Mouse (Mus musculus): ENCODE measurements at regions not wholly inside any gene's neighbourhood (a gene's known extent, or its start where the extent isn't known, plus 50 kb on each side); places are given as distances from the start of the nearest gene placed in this dataset.
"Not testable (repeated sequence)": the region's sequence is repeated elsewhere in the genome, so short reads cannot be mapped to it uniquely, and the experiment has no call there.

DNA sequence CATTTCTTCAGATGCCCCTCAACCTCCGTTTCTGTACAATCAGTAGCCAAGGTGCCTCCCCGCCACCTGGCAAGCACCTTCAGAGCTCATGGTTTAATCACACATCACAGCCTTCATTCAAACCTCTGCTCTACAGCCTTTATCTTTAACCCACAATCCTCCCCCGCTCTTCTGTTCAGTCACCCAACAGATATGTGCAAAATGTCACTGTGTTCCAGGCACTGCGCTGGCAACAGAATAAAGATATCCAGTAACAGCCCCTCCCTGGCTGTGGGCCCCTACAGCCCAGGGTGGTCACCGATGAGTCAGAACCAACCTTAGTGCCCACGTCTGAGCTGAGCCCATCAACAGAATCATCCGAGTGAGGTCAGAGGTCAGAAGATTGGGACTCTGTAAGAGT, 54.3 kb upstream of the Ddr1 start:
- Histone ChIP-seq H3K4me3 (replicated peaks) (no peak overlapping the region), H3K9me3 (replicated peaks) (no peaks in the 10 kb centered on the region), H3K4me2 (peak overlapping the region; percentile 42), H3K9ac (peak overlapping the region; percentile 51), H3K27me3 (peaks cover 7% of the 10 kb centered on the region; the same call in 1 of the 2 replicates), H3K4me1 (replicated peaks) (peaks cover 70% of the 10 kb centered on the region), H3K36me3 (no peaks in the 10 kb centered on the region), H3K27ac (peak overlapping the region; percentile 35)
- 19% methylated on average over 7 of the region's 7 CpGs for WGBS (ENCODE audit: insufficient replicate concordance)
- peak; percentile 62 for DNase-seq
- peak; percentile 97 for ATAC-seq (ENCODE audit: low read depth)

- WGBS (ENCODE audit: insufficient replicate concordance) = 67% methylated on average over 6 of the region's 6 CpGs
- ATAC-seq (ENCODE audit: low read depth) = no peak
- H3K4me1 ChIP-seq (replicated peaks) = peaks cover 71% of the 10 kb centered on the region
- H3K4me2 ChIP-seq = no peak overlapping the region
- DNase-seq = no peak
- no peaks in the 10 kb centered on the region for H3K36me3 ChIP-seq
- peaks cover 6% of the 10 kb centered on the region; the same call in 1 of the 2 replicates for H3K27me3 ChIP-seq
- no peak overlapping the region for H3K4me3 ChIP-seq (replicated peaks)
- 0 out of 2 replicates have a peak overlapping the region, but pooled peaks have one; percentile 51 for H3K9ac ChIP-seq
- no peaks in the 10 kb centered on the region for H3K9me3 ChIP-seq (replicated peaks)
- peak overlapping the region; percentile 35; the same call in 1 of the 2 replicates for H3K27ac ChIP-seq
Observed at GRCm38 (mm10) chr17:35759740-35760139, 55.3 kb upstream of the Ddr1 start.

GRCm38 (mm10) chr17:35762614-35763013, 58.2 kb upstream of the Ddr1 start:
- Histone ChIP-seq H3K9ac (no peak overlapping the region), H3K4me1 (replicated peaks) (peaks cover 56% of the 10 kb centered on the region), H3K27me3 (no peaks in the 10 kb centered on the region; the same call in 1 of the 2 replicates), H3K9me3 (replicated peaks) (no peaks in the 10 kb centered on the region), H3K36me3 (0 out of 2 replicates have a peak, but pooled peaks cover 3% of the 10 kb centered on the region), H3K4me3 (replicated peaks) (no peak overlapping the region), H3K27ac (no peak overlapping the region), H3K4me2 (no peak overlapping the region)
- WGBS (ENCODE audit: insufficient replicate concordance) = 62% methylated on average over 9 of the region's 9 CpGs
- ATAC-seq (ENCODE audit: low read depth) = no peak
- no peak for DNase-seq

DNA sequence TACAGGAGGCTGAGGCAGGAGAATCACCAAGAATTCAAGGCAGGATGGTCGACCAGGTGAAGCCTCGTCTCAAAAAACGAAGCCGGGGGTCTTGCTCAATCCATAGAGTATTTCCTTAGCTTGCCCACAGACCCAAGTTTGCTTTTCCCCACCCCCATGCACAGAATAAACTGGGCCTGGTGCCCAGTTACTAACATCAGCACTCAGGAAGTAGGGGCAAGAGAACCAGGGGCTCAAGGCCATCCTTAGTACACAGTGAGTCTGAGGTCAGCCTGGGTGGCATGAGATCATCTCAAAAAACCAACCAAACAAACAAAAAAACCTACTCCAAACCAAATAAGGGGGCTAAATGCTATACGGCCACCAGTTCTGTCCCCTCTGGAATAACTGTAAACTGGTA, 58.4 kb upstream of the Ier3 start:
- DNase-seq (no peak), ATAC-seq (ENCODE audit: low read depth) (no peak)
- H3K4me3 ChIP-seq (replicated peaks) = no peak overlapping the region
- WGBS (ENCODE audit: insufficient replicate concordance) = 61% methylated on average over 5 of the region's 5 CpGs
- no peak overlapping the region for H3K27ac ChIP-seq
- H3K4me1 ChIP-seq (replicated peaks) = peaks cover 53% of the 10 kb centered on the region
- H3K36me3 ChIP-seq = 0 out of 2 replicates have a peak, but pooled peaks cover 3% of the 10 kb centered on the region
- H3K9me3 ChIP-seq (replicated peaks) = no peaks in the 10 kb centered on the region
- H3K27me3 ChIP-seq = no peaks in the 10 kb centered on the region
- no peak overlapping the region for H3K4me2 ChIP-seq
- no peak overlapping the region for H3K9ac ChIP-seq

DNA sequence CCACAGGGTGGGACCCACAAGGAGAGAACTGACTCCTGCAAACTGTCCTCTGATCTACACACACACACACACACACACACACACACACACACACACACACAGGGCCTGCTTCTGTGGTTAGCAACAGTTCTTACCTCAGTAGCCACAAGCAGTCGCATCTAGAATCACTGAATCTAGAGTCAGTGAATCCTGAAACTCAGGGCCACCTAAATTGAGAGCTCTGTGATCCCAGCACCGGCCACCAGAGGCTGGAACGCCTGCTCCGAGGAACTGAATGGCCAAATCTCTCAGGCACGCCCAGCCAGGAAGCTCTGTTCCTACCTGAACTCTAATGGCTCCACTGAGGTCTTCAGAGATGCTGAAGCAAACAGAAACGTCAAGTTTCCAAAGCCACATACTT, 57.6 kb upstream of the Ier3 start:
- H3K27ac ChIP-seq = no peak overlapping the region
- no peak overlapping the region for H3K4me2 ChIP-seq
- no peak overlapping the region for H3K4me3 ChIP-seq (replicated peaks)
- 34% methylated on average over 6 of the region's 6 CpGs for WGBS (ENCODE audit: insufficient replicate concordance)
- no peak for DNase-seq
- no peaks in the 10 kb centered on the region for H3K9me3 ChIP-seq (replicated peaks)
- peaks cover 53% of the 10 kb centered on the region for H3K4me1 ChIP-seq (replicated peaks)
- H3K27me3 ChIP-seq = no peaks in the 10 kb centered on the region
- H3K36me3 ChIP-seq = 0 out of 2 replicates have a peak, but pooled peaks cover 3% of the 10 kb centered on the region
- ATAC-seq (ENCODE audit: low read depth) = no peak
- H3K9ac ChIP-seq = no peak overlapping the region

DNA sequence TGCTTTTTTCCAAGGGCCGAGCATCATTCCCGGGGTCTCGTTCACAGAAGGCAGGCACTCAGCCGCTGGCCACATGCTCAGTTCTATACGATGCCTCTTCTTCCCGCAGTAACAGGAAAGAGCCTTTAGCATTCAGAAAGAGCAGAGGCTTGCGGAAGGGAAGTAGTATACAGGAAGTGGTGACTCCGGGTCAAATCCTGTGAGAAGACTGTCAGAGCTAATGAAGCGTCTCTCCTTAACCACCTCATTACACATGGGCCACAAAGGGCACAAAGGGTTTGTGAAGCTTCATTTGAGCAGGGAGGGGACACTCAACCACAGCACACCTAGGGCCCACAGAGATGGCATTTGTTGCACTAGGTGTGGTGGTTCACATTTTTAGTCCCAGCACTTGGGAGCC, 55.1 kb upstream of the Ier3 start:
- H3K27me3 ChIP-seq = no peaks in the 10 kb centered on the region
- 51% methylated on average over 9 of the region's 9 CpGs for WGBS (ENCODE audit: insufficient replicate concordance)

DNA sequence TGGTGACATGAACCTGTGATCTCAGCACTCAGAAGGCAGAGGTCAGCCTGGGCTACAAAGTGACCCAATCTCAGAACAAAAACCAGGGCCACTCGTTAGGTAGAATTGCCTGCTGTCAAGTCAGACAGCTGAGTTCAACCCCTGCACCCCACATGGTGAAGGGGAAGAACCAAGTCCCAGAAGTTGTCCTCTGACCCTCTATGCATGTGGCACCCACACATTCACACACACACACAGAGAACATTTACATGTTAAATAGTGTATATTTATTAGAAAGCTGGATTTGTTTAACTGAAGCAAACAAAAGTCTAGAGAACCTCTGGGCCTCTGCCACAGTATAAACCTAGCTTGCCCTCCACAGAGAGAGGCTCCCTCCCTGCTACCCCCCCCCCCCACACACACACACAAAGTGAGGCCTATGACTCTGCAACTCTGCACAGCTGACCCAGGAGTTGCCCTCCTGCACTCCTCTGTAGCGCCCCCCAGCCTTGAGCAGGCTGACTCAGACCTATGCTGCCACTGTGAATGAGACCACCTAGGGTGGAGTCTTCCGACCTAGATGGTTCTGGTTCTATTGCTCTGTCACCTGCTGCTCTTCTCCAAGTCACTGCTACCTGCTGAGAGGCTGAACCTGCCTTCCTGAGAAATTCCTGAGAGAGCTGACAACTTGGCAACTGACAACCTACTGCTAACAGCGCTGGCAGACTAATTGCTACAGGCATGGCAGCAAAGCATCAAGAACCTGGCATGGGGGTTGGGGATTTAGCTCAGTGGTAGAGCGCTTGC, 52.1 kb upstream of the Ier3 start:
- no peak for DNase-seq
- no peaks in the 10 kb centered on the region for H3K9me3 ChIP-seq (replicated peaks)
- peaks cover 28% of the 10 kb centered on the region for H3K4me1 ChIP-seq (replicated peaks)
- WGBS (ENCODE audit: insufficient replicate concordance) = 69% methylated on average over 5 of the region's 5 CpGs
- 0 out of 2 replicates have a peak overlapping the region, but pooled peaks have one; percentile 0 for H3K27ac ChIP-seq
- no peak overlapping the region for H3K4me2 ChIP-seq
- no peaks in the 10 kb centered on the region; the same call in 1 of the 2 replicates for H3K27me3 ChIP-seq
- ATAC-seq (ENCODE audit: low read depth) = peak; percentile 66
- no peak overlapping the region for H3K4me3 ChIP-seq (replicated peaks)
- H3K36me3 ChIP-seq = 0 out of 2 replicates have a peak, but pooled peaks cover 3% of the 10 kb centered on the region
- no peak overlapping the region for H3K9ac ChIP-seq

More for the DNA sequence above, 55.1 kb upstream of the Ier3 start:
- H3K4me3 ChIP-seq (replicated peaks) = no peak overlapping the region
- H3K9ac ChIP-seq = no peak overlapping the region
- H3K4me1 ChIP-seq (replicated peaks) = peaks cover 48% of the 10 kb centered on the region
- H3K36me3 ChIP-seq = 0 out of 2 replicates have a peak, but pooled peaks cover 3% of the 10 kb centered on the region
- H3K9me3 ChIP-seq (replicated peaks) = no peaks in the 10 kb centered on the region
- H3K27ac ChIP-seq = no peak overlapping the region
- no peak overlapping the region for H3K4me2 ChIP-seq
- ATAC-seq (ENCODE audit: low read depth) (no peak), DNase-seq (no peak)

- not testable (repeated sequence) for H3K27me3 ChIP-seq; H3K4me2 ChIP-seq; H3K4me3 ChIP-seq (replicated peaks); H3K36me3 ChIP-seq; H3K9ac ChIP-seq; DNase-seq; ATAC-seq (ENCODE audit: low read depth); H3K27ac ChIP-seq; H3K9me3 ChIP-seq (replicated peaks)
- WGBS (ENCODE audit: insufficient replicate concordance) = 65% methylated on average over 4 of the region's 4 CpGs
- peaks cover 27% of the 10 kb centered on the region for H3K4me1 ChIP-seq (replicated peaks)
Observed at GRCm38 (mm10) chr17:35769961-35770276, 51.6 kb upstream of the Ier3 start.

DNA sequence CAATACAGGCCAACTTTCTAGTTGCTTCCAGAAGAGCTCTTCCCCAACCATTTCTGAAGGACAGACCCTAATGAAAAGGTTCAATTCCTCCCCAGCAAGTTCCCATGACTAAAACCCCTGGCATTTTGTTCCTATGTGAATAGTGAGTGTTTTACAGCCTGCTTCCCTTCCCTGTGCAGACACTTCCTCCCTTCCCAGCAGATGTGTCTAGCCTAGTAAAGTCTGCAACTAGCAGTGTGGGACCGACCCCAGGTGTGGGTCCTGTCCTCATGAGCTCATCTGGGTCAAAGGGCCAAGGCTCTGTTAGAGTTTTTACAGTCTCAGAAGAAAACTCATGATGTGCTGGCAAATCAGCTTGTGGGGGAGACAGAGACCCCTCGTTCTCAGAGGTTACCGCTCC, 50.9 kb upstream of the Ier3 start:
- H3K4me1 ChIP-seq (replicated peaks) = peaks cover 24% of the 10 kb centered on the region
- DNase-seq (no peak), ATAC-seq (ENCODE audit: low read depth) (no peak)
- no peak overlapping the region for H3K4me3 ChIP-seq (replicated peaks)
- H3K27me3 ChIP-seq = no peaks in the 10 kb centered on the region; the same call in 1 of the 2 replicates
- no peaks in the 10 kb centered on the region for H3K9me3 ChIP-seq (replicated peaks)
- H3K36me3 ChIP-seq = 0 out of 2 replicates have a peak, but pooled peaks cover 3% of the 10 kb centered on the region
- H3K27ac ChIP-seq = no peak overlapping the region; the same call in 1 of the 2 replicates
- H3K4me2 ChIP-seq = no peak overlapping the region
- WGBS (ENCODE audit: insufficient replicate concordance) = 54% methylated on average over 3 of the region's 3 CpGs
- no peak overlapping the region for H3K9ac ChIP-seq

DNA sequence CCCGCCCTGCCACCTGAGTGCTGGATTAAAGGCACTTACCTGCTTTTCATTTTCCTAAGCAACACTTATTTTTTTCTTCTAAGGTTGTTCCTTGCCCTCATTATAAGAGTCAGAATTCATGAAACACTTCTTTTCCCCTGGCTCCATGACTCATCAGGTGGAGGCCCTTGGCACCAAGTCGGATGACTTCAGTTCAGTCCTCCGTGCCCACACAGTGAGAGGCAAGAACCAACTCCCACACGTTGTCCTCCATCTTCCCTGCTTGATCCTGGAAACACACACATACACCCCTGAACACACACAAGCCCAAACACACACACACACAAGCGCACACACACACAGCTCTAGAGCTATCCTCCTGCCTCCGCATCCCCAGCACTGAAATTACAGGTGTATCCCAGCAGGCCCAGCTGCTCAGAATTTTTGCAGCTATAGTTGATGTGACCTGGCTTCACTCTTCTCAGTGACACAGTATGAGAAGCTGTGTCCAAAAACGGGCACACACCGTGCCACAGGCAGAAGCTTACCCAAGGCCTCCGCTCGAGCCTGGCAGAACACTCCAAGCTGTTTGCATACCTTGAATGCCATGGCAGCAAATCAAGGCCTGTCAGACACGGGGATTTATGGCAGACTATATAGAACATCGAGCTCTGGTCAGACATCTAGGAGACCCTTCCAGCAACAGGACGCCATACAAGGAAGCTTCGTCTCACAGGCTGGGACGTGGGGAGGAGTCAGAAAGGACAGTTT, 49.7 kb upstream of the Ier3 start:
- no peaks in the 10 kb centered on the region for H3K9me3 ChIP-seq (replicated peaks)
- H3K4me2 ChIP-seq = no peak overlapping the region
- no peaks in the 10 kb centered on the region; the same call in 1 of the 2 replicates for H3K27me3 ChIP-seq
- peak overlapping the region; percentile 16; the same call in 1 of the 2 replicates for H3K27ac ChIP-seq
- H3K36me3 ChIP-seq = 0 out of 2 replicates have a peak, but pooled peaks cover under 1% of the 10 kb centered on the region
- no peak overlapping the region for H3K9ac ChIP-seq
- 73% methylated on average over 15 of the region's 15 CpGs for WGBS (ENCODE audit: insufficient replicate concordance)
- ATAC-seq (ENCODE audit: low read depth) (no peak), DNase-seq (no peak)
- no peak overlapping the region for H3K4me3 ChIP-seq (replicated peaks)
- peaks cover 27% of the 10 kb centered on the region for H3K4me1 ChIP-seq (replicated peaks)

All from liver, embryonic 13.5 days (tissue).